Mouse (Mus musculus): ENCODE results near the gene Nfs1. TPM values are rescaled to one million over a fixed set of nuclear protein-coding genes. Genes with fewer than 3 reads are reported as not detected.
"Not testable (repeated sequence)": the region's sequence is repeated elsewhere in the genome, so short reads cannot be mapped to it uniquely, and the experiment has no call there.

The Nfs1 gene
- total RNA-seq (2021): 10 to 100 TPM; 42.0 to 44.1 TPM
- long read RNA-seq, experiment 1, transcript Nfs1-201 (13 exons, 2,051 nt): major isoform, 57 of 68 reads
- long read RNA-seq, experiment 1, partial matches to known transcripts: 3 of 68 reads
- long read RNA-seq, experiment 1, other reads (novel, unspliced or antisense): 7 of 68 reads
- long read RNA-seq, experiment 2, transcript Nfs1-201 (13 exons, 2,051 nt): major isoform, 72 of 90 reads
- long read RNA-seq, experiment 2, partial matches to known transcripts: 6 of 90 reads
- long read RNA-seq, experiment 2, other reads (novel, unspliced or antisense): 9 of 90 reads

- peak; percentile 95 to 96 for DNase-seq (ENCODE audit: low spot score in 2 of 2)
Observed at GRCm38 (mm10) chr2:156143953-156144724, at the start of gene Nfs1, which contains the start of gene Romo1. Nfs1 (minus strand) TSS chr2:156144186. Romo1 (plus strand) TSS chr2:156144039.

- no peak for DNase-seq (ENCODE audit: low spot score in 2 of 2)
Observed at GRCm38 (mm10) chr2:156193066-156193862, 49.3 kb upstream of the Nfs1 start.

DNA sequence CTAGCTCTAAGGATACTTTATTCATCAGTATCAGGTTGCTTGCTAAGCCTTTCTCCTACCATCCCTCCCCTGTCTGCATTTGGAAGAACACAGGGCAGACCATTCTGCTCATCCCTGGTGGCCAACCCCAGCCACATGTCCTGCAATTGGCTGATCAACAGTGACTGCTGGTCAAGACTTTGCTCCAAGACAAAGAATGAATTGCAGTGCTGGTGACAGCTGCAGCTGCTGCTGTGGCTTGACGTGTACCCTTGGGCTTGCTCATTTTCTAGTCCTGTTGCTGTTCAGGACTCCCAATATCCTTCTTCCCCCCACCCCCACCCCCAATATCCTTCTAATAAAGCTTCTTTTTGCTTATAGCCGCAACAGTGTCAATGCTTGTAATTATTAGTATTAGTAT, 48.1 kb upstream of the Nfs1 start:
- DNase-seq (ENCODE audit: low spot score in 2 of 2): no peak

GRCm38 (mm10) chr2:156191540-156191939, 47.6 kb upstream of the Nfs1 start:
- DNase-seq (ENCODE audit: low spot score in 2 of 2): no peak

DNA sequence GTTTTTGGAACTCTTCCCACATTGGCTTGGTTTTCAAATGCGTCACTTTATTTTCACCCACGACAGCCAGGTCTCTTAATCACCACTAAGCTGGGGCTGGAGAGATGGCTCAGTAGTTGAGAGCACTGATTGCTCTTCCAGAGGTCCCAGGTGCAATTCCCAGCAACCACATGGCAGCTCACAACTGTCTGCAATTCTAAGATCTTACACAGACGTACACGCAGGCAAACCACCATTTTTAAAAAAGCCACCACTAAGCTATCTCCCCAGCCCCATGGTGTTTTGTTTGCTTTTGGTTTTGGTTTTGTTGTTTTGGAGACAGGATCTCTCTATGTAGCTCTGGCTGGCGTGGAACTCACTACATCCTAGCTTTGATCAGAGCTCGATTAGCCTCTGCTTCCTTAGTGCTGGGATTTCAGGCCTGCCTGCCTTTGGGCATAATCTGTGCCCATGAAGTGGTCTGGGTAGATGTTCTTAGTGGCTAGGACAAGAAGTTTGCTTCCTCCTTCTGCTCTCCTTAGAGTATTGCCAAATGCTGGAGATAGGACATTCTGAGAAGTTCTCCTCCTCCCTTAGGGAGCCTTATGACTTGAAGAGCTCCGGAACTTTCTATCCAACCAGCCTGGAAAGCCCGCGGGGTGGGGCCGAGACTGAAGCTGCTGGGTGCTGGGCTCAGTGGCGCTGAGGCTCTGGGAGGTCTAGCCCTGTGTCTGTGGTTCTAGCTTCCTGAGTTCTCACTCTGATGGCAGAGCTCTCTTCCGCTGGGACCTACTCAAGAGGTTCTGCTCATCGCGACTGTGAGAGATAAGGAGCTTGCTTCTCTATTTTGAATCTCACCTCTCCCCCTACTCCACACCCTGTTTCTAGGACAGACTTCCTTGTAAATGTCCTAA, 46.3 kb upstream of the Nfs1 start:
- DNase-seq (ENCODE audit: low spot score in 2 of 2): no peak

DNA sequence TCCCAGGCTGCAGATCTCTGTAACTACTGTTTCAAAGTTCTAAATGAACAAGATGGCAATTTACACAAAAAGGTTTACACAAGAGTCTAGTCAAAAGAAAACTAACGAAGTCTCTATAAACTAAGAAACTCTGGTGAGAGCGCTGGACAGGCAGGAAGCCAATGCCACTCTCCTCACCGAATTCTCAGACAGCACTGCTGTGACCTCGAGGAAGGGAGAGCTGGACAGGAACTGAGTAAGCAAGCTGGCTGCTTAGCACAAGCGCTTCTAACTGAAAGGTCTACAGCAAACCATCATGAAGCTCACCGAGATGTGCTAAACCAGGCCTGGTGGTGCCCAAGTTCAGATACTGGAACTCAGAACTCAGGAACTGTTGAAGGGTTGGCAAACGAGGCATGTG, 45.3 kb upstream of the Nfs1 start:
- not testable (repeated sequence) for DNase-seq (ENCODE audit: low spot score in 2 of 2)

DNA sequence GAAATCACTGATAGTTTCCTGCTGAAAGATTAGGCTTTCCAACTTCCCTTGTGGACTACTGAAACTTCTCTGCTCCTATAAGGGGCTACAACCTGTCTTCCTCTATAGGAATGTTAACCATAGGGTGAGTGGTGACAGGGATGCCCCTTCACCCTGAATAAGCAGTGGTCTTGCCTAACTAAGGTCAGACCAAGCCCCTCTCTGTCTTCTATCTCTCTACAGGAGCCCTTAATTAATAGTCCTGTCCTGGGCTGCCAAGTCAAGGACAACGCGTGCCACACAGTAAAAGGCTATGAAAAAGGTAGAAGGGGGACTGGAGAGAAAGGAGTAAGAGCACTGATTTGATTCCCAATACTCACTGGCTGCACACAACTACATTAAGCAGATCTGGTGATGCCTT, 37.6 kb upstream of the Nfs1 start:
- no peak for DNase-seq (ENCODE audit: low spot score in 2 of 2)

GRCm38 (mm10) chr2:156180824-156181590, 37.0 kb upstream of the Nfs1 start:
- DNase-seq (ENCODE audit: low spot score in 2 of 2): no peak

DNA sequence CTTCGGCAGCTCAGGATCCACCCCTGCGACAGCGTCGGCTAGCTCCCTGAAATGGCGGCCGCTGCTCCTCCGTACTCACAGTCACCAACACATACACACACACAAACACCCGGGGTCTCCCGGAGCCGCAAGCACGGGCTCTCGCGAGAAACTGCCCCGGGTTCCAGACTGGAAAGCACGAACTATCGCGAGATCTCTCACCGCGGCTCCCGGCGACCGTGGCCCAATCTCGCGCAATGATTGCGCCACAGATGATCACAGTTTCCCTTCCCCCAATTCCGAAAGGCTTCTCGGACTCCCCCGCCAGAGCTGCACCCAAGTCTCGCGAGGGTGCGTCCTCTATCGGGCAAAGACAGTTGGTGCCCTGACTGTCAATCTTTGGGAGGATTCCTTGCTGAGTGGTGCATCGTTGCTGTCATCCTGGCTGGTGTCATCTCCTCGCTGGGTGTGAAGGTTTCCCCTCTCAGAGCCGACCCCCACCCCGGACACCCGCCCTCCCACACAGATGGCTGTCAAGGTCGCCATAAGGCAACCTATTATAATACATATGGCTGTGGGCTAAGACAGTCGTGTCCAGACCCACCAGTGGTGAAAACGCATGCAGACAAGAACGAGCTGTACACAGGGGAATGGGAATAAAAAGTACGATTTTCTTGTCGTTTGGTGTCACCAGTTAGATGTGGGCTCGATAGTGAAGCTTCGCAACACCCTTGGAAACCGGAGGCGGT, 36.3 kb upstream of the Nfs1 start, which contains the start of gene Rbm39:
Rbm39 (minus strand) TSS at position 145 of the 728 bp plus-strand sequence.
- DNase-seq (ENCODE audit: low spot score in 2 of 2): peak; percentile 100

GRCm38 (mm10) chr2:156179796-156180093, 35.8 kb upstream of the Nfs1 start:
- DNase-seq (ENCODE audit: low spot score in 2 of 2): no peak

DNA sequence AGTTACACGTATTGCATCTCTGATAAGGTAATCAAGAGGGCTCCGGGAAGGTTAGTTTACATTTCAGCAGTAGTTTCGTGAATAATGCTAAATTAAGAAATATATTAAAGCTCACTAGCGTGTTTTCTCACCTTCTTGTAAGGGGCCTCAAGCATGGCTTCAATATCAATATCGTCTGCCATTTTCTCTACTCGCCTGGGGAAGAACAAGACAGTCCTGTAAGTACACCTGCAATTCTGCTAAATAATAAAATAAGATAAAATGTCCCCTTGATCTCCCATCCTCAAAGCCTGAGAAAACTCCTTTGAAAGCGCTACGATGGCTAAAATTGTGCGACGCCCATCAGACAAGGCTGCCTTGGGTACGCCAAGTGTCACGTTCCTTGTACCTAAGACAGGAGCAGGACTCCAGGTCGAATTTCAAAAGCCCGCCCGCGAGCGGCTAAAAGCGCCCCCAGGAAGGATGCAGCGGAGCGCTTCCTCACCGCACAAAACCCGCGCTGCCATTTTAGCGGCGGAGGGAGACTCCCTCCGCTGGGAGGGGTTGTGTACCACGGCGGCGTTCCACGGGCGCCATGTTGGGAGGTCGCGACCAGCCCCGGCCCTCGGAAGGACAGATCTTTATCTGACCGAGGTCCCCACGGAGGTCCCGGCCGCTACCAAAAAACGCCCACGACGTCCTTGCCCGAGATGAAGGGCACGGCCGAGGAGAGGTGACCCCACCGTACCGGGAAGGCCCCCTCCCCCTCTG, 35.2 kb upstream of the Nfs1 start:
- DNase-seq (ENCODE audit: low spot score in 2 of 2): peak; percentile 73 to 74

DNA sequence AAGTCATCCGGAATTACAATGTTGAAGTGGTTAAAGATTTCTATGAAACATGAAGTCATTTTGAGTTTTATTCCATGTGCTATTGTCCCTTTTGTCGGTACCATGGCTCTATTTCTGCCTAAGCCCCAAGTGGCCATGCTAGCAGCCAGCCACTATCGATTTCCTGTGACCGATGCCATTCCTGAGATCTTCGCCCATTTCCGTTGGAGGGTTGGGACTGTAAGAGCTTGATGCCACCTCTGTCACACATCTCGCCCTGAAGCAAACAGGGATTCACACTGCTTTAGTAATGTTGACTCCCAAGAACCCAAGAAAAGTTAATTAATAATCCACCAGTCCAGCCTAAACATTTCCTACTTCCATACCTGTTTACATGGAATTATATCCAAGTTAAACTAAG, 33.7 kb upstream of the Nfs1 start:
- DNase-seq (ENCODE audit: low spot score in 2 of 2): no peak

- DNase-seq (ENCODE audit: low spot score in 2 of 2): no peak
Observed at GRCm38 (mm10) chr2:156177079-156177478, 33.1 kb upstream of the Nfs1 start.

DNA sequence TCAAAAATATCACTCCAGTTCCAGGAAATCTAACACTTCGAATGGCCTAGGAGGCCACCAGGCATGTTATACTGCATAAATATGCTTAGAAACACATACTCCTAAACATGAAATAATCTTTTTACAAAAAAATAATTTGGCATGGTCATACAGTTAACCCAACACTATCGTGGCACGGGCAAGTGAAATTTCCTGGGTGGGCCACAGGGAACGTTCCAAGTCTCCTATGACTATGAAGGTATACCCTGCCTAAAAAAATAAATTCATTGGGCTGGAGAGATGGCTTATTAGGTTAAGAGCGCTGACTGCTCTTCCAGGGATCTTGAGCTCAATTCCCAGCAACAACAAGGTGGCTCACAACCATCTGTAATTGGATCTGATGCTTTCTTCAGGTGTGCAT, 22.6 kb upstream of the Nfs1 start:
- no peak for DNase-seq (ENCODE audit: low spot score in 2 of 2)

GRCm38 (mm10) chr2:156165478-156165877, 21.5 kb upstream of the Nfs1 start:
- no peak for DNase-seq (ENCODE audit: low spot score in 2 of 2)

DNA sequence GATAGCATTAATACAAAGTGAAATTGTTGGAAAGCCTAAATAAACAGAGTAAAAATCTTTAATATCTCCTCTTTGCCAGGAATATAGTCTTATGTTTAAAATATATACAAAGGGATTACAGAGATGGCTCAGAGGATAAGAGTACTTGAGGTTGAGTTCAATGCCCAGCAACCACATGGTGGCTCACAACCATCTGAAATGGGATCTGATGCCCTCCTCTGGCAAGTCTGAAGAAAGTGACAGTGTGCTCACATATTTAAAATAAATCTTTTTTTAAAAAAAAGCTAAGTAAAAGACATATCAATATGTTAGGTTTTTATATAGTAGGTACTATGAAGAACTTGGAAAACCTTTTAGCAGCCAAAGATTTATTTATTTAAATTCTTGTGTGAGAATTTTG, 7.6 kb upstream of the Nfs1 start:
- no peak for DNase-seq (ENCODE audit: low spot score in 2 of 2)

DNA sequence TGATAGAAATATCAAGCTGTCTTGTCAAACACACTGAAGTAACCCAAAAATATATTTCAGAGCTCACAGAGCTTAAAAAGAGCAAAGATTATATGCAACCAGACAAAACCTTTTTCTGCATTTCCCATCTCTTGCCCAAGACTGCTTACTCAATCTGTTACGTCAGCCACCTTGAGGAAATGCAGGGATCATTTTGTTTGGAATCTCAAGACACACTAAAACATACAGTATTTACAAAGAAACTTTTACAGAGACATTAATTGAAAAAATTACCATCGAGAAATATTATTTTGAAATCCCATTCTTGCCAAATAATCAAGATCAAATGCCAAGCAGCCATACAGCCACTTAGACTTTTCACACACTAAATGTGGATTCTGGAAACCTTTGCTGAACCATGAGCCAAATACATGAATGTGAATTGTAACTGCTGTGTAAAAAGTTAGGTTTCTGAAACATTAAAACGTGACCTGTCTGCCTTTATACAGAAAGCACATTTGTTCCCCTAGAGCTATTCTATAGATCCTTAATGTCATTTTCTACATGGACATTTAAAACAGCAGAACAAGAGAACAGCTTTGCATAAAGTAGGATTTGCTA, 3.4 kb upstream of the Nfs1 start:
- DNase-seq (ENCODE audit: low spot score in 2 of 2): no peak

DNA sequence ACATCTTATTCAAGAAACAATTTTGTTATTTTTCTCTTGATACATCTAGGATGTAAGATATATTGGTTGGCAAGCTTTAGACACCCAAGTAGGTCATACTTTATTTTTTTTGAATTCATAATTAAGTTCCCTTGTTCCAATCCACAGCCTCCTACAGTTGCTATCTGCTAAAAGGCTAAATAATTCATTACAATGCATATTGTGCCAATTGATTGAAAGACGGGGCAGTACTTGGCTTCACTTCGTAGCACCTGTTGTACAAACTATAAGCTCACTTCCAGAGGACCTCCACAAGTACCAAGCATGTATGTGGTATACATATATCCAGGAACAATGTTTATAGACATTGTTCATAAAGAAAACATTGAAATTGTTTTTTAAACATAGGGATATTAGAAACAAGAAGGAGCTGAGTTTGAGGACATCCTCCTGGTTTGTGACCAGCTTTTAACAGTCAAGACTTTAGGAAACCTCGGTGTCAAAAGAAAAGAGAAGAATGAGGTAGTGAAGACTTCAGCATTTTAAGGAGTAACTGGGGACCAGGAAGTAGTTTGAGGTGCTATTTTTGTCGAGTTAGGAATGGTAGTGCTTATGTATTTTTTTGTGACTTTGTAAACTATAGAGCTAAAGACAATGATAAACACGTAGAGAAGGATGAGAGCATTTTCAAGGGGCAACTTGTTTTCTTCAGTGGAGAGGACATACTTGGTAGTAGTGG, 2.4 kb upstream of the Nfs1 start:
- DNase-seq (ENCODE audit: low spot score in 2 of 2): no peak

Data from layer of hippocampus, postnatal 14 days (tissue).